Mouse (Mus musculus): ENCODE measurements at regions not wholly inside any gene's neighbourhood (a gene's known extent, or its start where the extent isn't known, plus 50 kb on each side); places are given as distances from the start of the nearest gene placed in this dataset.

- TF ChIP-seq MYOG (IDR thresholded peaks at IDR 0.05; ENCODE audit: control insufficient read depth, extremely low read depth, insufficient read length) (no peak), MYOD1 (IDR thresholded peaks at IDR 0.05; ENCODE audit: control insufficient read depth, insufficient read length, low read depth) (no peak), CEBPB (IDR thresholded peaks at IDR 0.05; ENCODE audit: low read depth) (no peak), MAX (IDR thresholded peaks at IDR 0.05) (no peak), FOSL1 (IDR thresholded peaks at IDR 0.05; ENCODE audit: insufficient read depth, low read length, poor library complexity, severe bottlenecking) (no peak), CTCF (IDR thresholded peaks at IDR 0.05; ENCODE audit: control insufficient read depth, insufficient read depth, insufficient read length) (no peak), USF1 (IDR thresholded peaks at IDR 0.05; ENCODE audit: low read depth) (no peak)
- Histone ChIP-seq H3K79me2 (ENCODE audit: control insufficient read depth, insufficient read depth) (no peaks in the 10 kb centered on the region), H3K4me3 (ENCODE audit: insufficient read depth, poor library complexity, severe bottlenecking) (no peak overlapping the region), H3K79me3 (ENCODE audit: low read depth) (no peaks in the 10 kb centered on the region), H3K36me3 (ENCODE audit: control insufficient read depth, insufficient read depth) (no peaks in the 10 kb centered on the region), H3ac (ENCODE audit: control insufficient read depth, insufficient read length, low read depth) (no peak overlapping the region), H3K27me3 (ENCODE audit: control insufficient read depth, insufficient read depth, insufficient read length) (no peaks in the 10 kb centered on the region)
Observed at GRCm38 (mm10) chr16:5810986-5811653, 74.0 kb upstream of the Rbfox1 start.

- Histone ChIP-seq H3K4me3 (ENCODE audit: insufficient read depth, poor library complexity, severe bottlenecking) (no peak overlapping the region), H3K79me2 (ENCODE audit: control insufficient read depth, insufficient read depth) (no peaks in the 10 kb centered on the region), H3ac (ENCODE audit: control insufficient read depth, insufficient read length, low read depth) (no peak overlapping the region), H3K79me3 (ENCODE audit: low read depth) (no peaks in the 10 kb centered on the region), H3K36me3 (ENCODE audit: control insufficient read depth, insufficient read depth) (no peaks in the 10 kb centered on the region), H3K27me3 (ENCODE audit: control insufficient read depth, insufficient read depth, insufficient read length) (no peaks in the 10 kb centered on the region)
- no peak for TF ChIP-seq CEBPB (IDR thresholded peaks at IDR 0.05; ENCODE audit: low read depth)
- no peak for TF ChIP-seq MAX (IDR thresholded peaks at IDR 0.05)
- no peak for TF ChIP-seq MYOD1 (IDR thresholded peaks at IDR 0.05; ENCODE audit: control insufficient read depth, insufficient read length, low read depth)
- no peak for TF ChIP-seq USF1 (IDR thresholded peaks at IDR 0.05; ENCODE audit: low read depth)
- no peak for TF ChIP-seq FOSL1 (IDR thresholded peaks at IDR 0.05; ENCODE audit: insufficient read depth, low read length, poor library complexity, severe bottlenecking)
- TF ChIP-seq CTCF (IDR thresholded peaks at IDR 0.05; ENCODE audit: control insufficient read depth, insufficient read depth, insufficient read length) = no peak
- no peak for TF ChIP-seq MYOG (IDR thresholded peaks at IDR 0.05; ENCODE audit: control insufficient read depth, extremely low read depth, insufficient read length)
Observed at GRCm38 (mm10) chr16:5798188-5798587, 87.0 kb upstream of the Rbfox1 start.

- no peak overlapping the region for H3ac ChIP-seq (ENCODE audit: control insufficient read depth, insufficient read length, low read depth)
- H3K79me2 ChIP-seq (ENCODE audit: control insufficient read depth, insufficient read depth) = no peaks in the 10 kb centered on the region
- no peak overlapping the region for H3K4me3 ChIP-seq (ENCODE audit: insufficient read depth, poor library complexity, severe bottlenecking)
- no peaks in the 10 kb centered on the region for H3K27me3 ChIP-seq (ENCODE audit: control insufficient read depth, insufficient read depth, insufficient read length)
- no peaks in the 10 kb centered on the region for H3K36me3 ChIP-seq (ENCODE audit: control insufficient read depth, insufficient read depth)
- no peaks in the 10 kb centered on the region for H3K79me3 ChIP-seq (ENCODE audit: low read depth)
- no peak for TF ChIP-seq MYOD1 (IDR thresholded peaks at IDR 0.05; ENCODE audit: control insufficient read depth, insufficient read length, low read depth)
- TF ChIP-seq CTCF (IDR thresholded peaks at IDR 0.05; ENCODE audit: control insufficient read depth, insufficient read depth, insufficient read length) = no peak
- no peak for TF ChIP-seq MYOG (IDR thresholded peaks at IDR 0.05; ENCODE audit: control insufficient read depth, extremely low read depth, insufficient read length)
- TF ChIP-seq CEBPB (IDR thresholded peaks at IDR 0.05; ENCODE audit: low read depth) = no peak
- no peak for TF ChIP-seq FOSL1 (IDR thresholded peaks at IDR 0.05; ENCODE audit: insufficient read depth, low read length, poor library complexity, severe bottlenecking)
- TF ChIP-seq MAX (IDR thresholded peaks at IDR 0.05) = no peak
- TF ChIP-seq USF1 (IDR thresholded peaks at IDR 0.05; ENCODE audit: low read depth) = no peak
Observed at GRCm38 (mm10) chr16:5792216-5792615, 92.9 kb upstream of the Rbfox1 start.

GRCm38 (mm10) chr16:5790161-5790560 lies 95.0 kb upstream of the Rbfox1 start:
- no peaks in the 10 kb centered on the region for H3K79me2 ChIP-seq (ENCODE audit: control insufficient read depth, insufficient read depth)
- H3K36me3 ChIP-seq (ENCODE audit: control insufficient read depth, insufficient read depth) = no peaks in the 10 kb centered on the region
- H3K4me3 ChIP-seq (ENCODE audit: insufficient read depth, poor library complexity, severe bottlenecking) = no peak overlapping the region
- no peaks in the 10 kb centered on the region for H3K79me3 ChIP-seq (ENCODE audit: low read depth)
- H3ac ChIP-seq (ENCODE audit: control insufficient read depth, insufficient read length, low read depth) = no peak overlapping the region
- TF ChIP-seq FOSL1 (IDR thresholded peaks at IDR 0.05; ENCODE audit: insufficient read depth, low read length, poor library complexity, severe bottlenecking) = no peak
- TF ChIP-seq CEBPB (IDR thresholded peaks at IDR 0.05; ENCODE audit: low read depth) = no peak
- no peak for TF ChIP-seq MAX (IDR thresholded peaks at IDR 0.05)
- TF ChIP-seq CTCF (IDR thresholded peaks at IDR 0.05; ENCODE audit: control insufficient read depth, insufficient read depth, insufficient read length) = no peak
- no peak for TF ChIP-seq USF1 (IDR thresholded peaks at IDR 0.05; ENCODE audit: low read depth)
- no peak for TF ChIP-seq MYOG (IDR thresholded peaks at IDR 0.05; ENCODE audit: control insufficient read depth, extremely low read depth, insufficient read length)
- no peak for TF ChIP-seq MYOD1 (IDR thresholded peaks at IDR 0.05; ENCODE audit: control insufficient read depth, insufficient read length, low read depth)
- H3K27me3 ChIP-seq (ENCODE audit: control insufficient read depth, insufficient read depth, insufficient read length) = no peaks in the 10 kb centered on the region

GRCm38 (mm10) chr16:5787206-5787605 lies 97.9 kb upstream of the Rbfox1 start:
- Histone ChIP-seq H3K79me3 (ENCODE audit: low read depth) (no peaks in the 10 kb centered on the region), H3K4me3 (ENCODE audit: insufficient read depth, poor library complexity, severe bottlenecking) (no peak overlapping the region), H3ac (ENCODE audit: control insufficient read depth, insufficient read length, low read depth) (no peak overlapping the region), H3K79me2 (ENCODE audit: control insufficient read depth, insufficient read depth) (no peaks in the 10 kb centered on the region), H3K36me3 (ENCODE audit: control insufficient read depth, insufficient read depth) (no peaks in the 10 kb centered on the region), H3K27me3 (ENCODE audit: control insufficient read depth, insufficient read depth, insufficient read length) (no peaks in the 10 kb centered on the region)
- TF ChIP-seq MYOD1 (IDR thresholded peaks at IDR 0.05; ENCODE audit: control insufficient read depth, insufficient read length, low read depth) (no peak), MAX (IDR thresholded peaks at IDR 0.05) (no peak), FOSL1 (IDR thresholded peaks at IDR 0.05; ENCODE audit: insufficient read depth, low read length, poor library complexity, severe bottlenecking) (no peak), USF1 (IDR thresholded peaks at IDR 0.05; ENCODE audit: low read depth) (no peak), CTCF (IDR thresholded peaks at IDR 0.05; ENCODE audit: control insufficient read depth, insufficient read depth, insufficient read length) (no peak), CEBPB (IDR thresholded peaks at IDR 0.05; ENCODE audit: low read depth) (no peak), MYOG (IDR thresholded peaks at IDR 0.05; ENCODE audit: control insufficient read depth, extremely low read depth, insufficient read length) (no peak)
